Mouse (Mus musculus) heart, adult 8-10 months (tissue): ENCODE results near the gene Gm20388. TPM values are rescaled to one million over a fixed set of nuclear protein-coding genes. Genes with fewer than 3 reads are reported as not detected.
A peak's percentile ranks its signal among the peaks of the same experiment; 100 is the strongest.

Experiments
- DNase-seq: peaks from one replicate; pipeline ENCODE4 v3.0.0; 2022; ENCODE audit warnings: low spot score
- total RNA-seq, 4 experiments: library from RNA; stranded (reverse); gene quantifications; 2 replicates each; pipeline ENCODE4 v1.2.4; 2022

Gene Gm20388
- total RNA-seq, 4 experiments from 2014 or later = 4.2 to 6.7 TPM; not detected in 2

GRCm38 (mm10) chr8:121544936-121545335 is 1634.3 kb downstream of the Gm20388 start:
- DNase-seq = no peak

GRCm38 (mm10) chr8:121547132-121547531 is 1636.5 kb downstream of the Gm20388 start:
- peak; percentile 72 for DNase-seq

GRCm38 (mm10) chr8:121550056-121550455 is 1639.4 kb downstream of the Gm20388 start:
- no peak for DNase-seq

GRCm38 (mm10) chr8:121551065-121551985 is 1640.7 kb downstream of the Gm20388 start:
- DNase-seq = no peak

GRCm38 (mm10) chr8:121552506-121552905 is 1641.9 kb downstream of the Gm20388 start:
- DNase-seq = no peak

GRCm38 (mm10) chr8:121553831-121554475 is 1643.3 kb downstream of the Gm20388 start:
- no peak for DNase-seq

- DNase-seq = no peak
These were observed 1647.1 kb downstream of the Gm20388 start for GRCm38 (mm10) chr8:121557746-121558145.

GRCm38 (mm10) chr8:121558538-121558937 is 1647.9 kb downstream of the Gm20388 start:
- DNase-seq = no peak

GRCm38 (mm10) chr8:121559801-121560200 is 1649.2 kb downstream of the Gm20388 start:
- DNase-seq = no peak

GRCm38 (mm10) chr8:121560432-121561100 is 1649.9 kb downstream of the Gm20388 start:
- DNase-seq = no peak

GRCm38 (mm10) chr8:121561636-121562345 is 1651.2 kb downstream of the Gm20388 start:
- DNase-seq = peak; percentile 74

- DNase-seq = peak; percentile 87
These were observed 1652.3 kb downstream of the Gm20388 start for GRCm38 (mm10) chr8:121562941-121563351.

GRCm38 (mm10) chr8:121563701-121564100 is 1653.1 kb downstream of the Gm20388 start:
- DNase-seq = no peak

GRCm38 (mm10) chr8:121568321-121568720 is 1657.7 kb downstream of the Gm20388 start:
- no peak for DNase-seq

GRCm38 (mm10) chr8:121570335-121570734 is 1659.7 kb downstream of the Gm20388 start:
- DNase-seq = no peak

GRCm38 (mm10) chr8:121570801-121571200 is 1660.2 kb downstream of the Gm20388 start:
- no peak for DNase-seq

GRCm38 (mm10) chr8:121572121-121572520 is 1661.5 kb downstream of the Gm20388 start:
- no peak for DNase-seq

- peak; percentile 65 for DNase-seq
These were observed 1662.6 kb downstream of the Gm20388 start for GRCm38 (mm10) chr8:121573275-121573674.

- DNase-seq = no peak
These were observed 1665.0 kb downstream of the Gm20388 start for GRCm38 (mm10) chr8:121575661-121576060.

- DNase-seq = no peak
These were observed 1667.4 kb downstream of the Gm20388 start for GRCm38 (mm10) chr8:121577751-121578675.
